8 mouse cellular contexts compared by ENCODE assay signal in the genomic region with DNA sequence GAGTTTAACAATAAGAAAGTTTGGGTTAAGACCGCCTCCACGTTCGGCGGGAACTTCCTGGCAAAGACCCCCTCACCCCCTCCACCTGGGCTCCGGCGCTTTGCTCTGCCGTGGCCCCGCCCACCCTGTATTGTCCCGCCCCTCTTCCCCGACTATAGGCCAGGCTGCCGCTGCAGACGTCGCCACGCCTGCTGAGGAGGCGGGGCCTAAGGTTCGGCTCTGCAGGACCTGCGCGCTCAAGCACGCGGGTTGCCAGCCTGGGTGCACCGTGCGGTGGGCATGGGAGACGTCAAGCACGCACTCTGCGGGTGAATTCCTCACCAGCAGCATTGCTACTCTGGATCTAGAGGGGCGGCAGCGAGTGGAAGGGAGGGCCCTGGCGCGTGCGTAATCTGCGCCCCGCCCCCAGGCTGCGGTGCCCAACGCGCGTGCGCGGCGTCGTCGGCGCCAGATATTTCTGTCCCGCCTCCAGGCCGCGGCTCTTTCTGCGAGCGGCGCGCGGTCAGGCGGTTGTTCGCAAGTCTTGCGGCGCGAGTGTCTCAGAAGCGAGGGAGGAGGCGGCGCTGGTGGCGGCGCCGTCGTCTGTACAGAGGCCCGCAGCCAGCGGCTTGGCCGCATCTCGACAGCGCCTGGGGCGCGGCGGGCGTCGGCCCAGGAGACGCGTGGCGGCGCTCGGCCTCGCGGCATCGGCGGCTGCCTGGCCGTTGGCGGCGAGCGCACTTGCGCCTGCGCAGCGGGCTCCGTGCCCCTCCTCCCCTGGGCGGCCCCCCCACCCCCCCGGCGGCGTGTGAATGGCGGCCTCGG. TPM values are rescaled to one million over a fixed set of nuclear protein-coding genes. Genes with fewer than 3 reads are reported as not detected.
A peak's percentile ranks its signal among the peaks of the same experiment; 100 is the strongest.
DNase-seq lines count a peak whose midpoint lies in the region; ATAC-seq lines count a peak whose summit lies in the region.

No protein-coding gene starts in this region.

- peaks cover 20% of the 10 kb centered on the region for H3K36me3 ChIP-seq in embryonic facial prominence, embryonic 11.5 days (replicated peaks; ENCODE audit: control insufficient read depth, insufficient read depth, low read depth, low read length)
- H3K36me3 ChIP-seq in limb, embryonic 10.5 days: peaks cover 44% of the 10 kb centered on the region
- peaks cover 37% of the 10 kb centered on the region for H3K36me3 ChIP-seq in midbrain, embryonic 12.5 days

- ATAC-seq in embryonic facial prominence, embryonic 11.5 days (replicated peaks; ENCODE audit: insufficient number of reproducible peaks, low FRiP score, low TSS enrichment, low read depth): peak; percentile 82
- ATAC-seq in midbrain, embryonic 12.5 days (ENCODE audit: low FRiP score, low read depth): peak; percentile 86

- WGBS in embryonic facial prominence, embryonic 11.5 days: under 1% methylated on average over 58 of the region's 95 CpGs
- under 1% methylated on average over 95 of the region's 95 CpGs for WGBS in limb, embryonic 10.5 days
- WGBS in midbrain, embryonic 12.5 days: under 1% methylated on average over 83 of the region's 95 CpGs

- peak overlapping the region; percentile 96 for H3K4me3 ChIP-seq in embryonic facial prominence, embryonic 11.5 days (ENCODE audit: low read depth, low read length)
- peak overlapping the region; percentile 99 for H3K4me3 ChIP-seq in limb, embryonic 10.5 days
- peak overlapping the region; percentile 73 for H3K4me3 ChIP-seq in midbrain, embryonic 12.5 days

- no peaks in the 10 kb centered on the region for H3K27me3 ChIP-seq in embryonic facial prominence, embryonic 11.5 days (ENCODE audit: control insufficient read depth, insufficient read depth, low read length)
- H3K27me3 ChIP-seq in limb, embryonic 10.5 days (ENCODE audit: low read depth, poor library complexity, severe bottlenecking): no peaks in the 10 kb centered on the region
- H3K27me3 ChIP-seq in midbrain, embryonic 12.5 days: no peaks in the 10 kb centered on the region

- H3K9ac ChIP-seq in embryonic facial prominence, embryonic 11.5 days (replicated peaks; ENCODE audit: low read length): peak overlapping the region; percentile 99
- peak overlapping the region; percentile 91 for H3K9ac ChIP-seq in midbrain, embryonic 12.5 days (replicated peaks)

- H3K4me2 ChIP-seq in embryonic facial prominence, embryonic 11.5 days (ENCODE audit: low read depth, low read length): peak overlapping the region; percentile 97
- H3K4me2 ChIP-seq in midbrain, embryonic 12.5 days (replicated peaks): peak overlapping the region; percentile 97

- peak; percentile 93 for DNase-seq in 3134 (ENCODE audit: extremely low read depth, insufficient read length, low spot score)
- DNase-seq in adrenal gland, postnatal 25 days: peak; percentile 92
- peak; percentile 97 for DNase-seq in embryonic facial prominence, embryonic 11.5 days (ENCODE audit: low spot score)
- DNase-seq in heart, adult 11 months: peak; percentile 99
- peak; percentile 91 for DNase-seq in kidney, adult 11 months
- peak; percentile 96 for DNase-seq in limb, embryonic 10.5 days (ENCODE audit: low spot score)
- DNase-seq in skeletal muscle tissue, adult 2 months (ENCODE audit: low read depth, low spot score): peak; percentile 87

- peak overlapping the region; percentile 100 for H3K27ac ChIP-seq in embryonic facial prominence, embryonic 11.5 days (replicated peaks; ENCODE audit: low read depth, low read length)
- peak overlapping the region; percentile 100 for H3K27ac ChIP-seq in limb, embryonic 10.5 days
- peak overlapping the region; percentile 98 for H3K27ac ChIP-seq in midbrain, embryonic 12.5 days (replicated peaks)

- H3K9me3 ChIP-seq in embryonic facial prominence, embryonic 11.5 days (replicated peaks; ENCODE audit: control insufficient read depth, low read length): no peaks in the 10 kb centered on the region
- H3K9me3 ChIP-seq in limb, embryonic 10.5 days (replicated peaks): no peaks in the 10 kb centered on the region
- no peaks in the 10 kb centered on the region for H3K9me3 ChIP-seq in midbrain, embryonic 12.5 days

- H3K4me1 ChIP-seq in embryonic facial prominence, embryonic 11.5 days (ENCODE audit: control insufficient read depth, insufficient read depth, low read length): no peaks in the 10 kb centered on the region; the same call in 1 of the 2 replicates
- H3K4me1 ChIP-seq in limb, embryonic 10.5 days: peaks cover 28% of the 10 kb centered on the region
- H3K4me1 ChIP-seq in midbrain, embryonic 12.5 days: peaks cover 28% of the 10 kb centered on the region

RNA-seq across cellular contexts. Expression of gene Chmp2a, which starts 10.5 kb away (rescaled TPM):
- total RNA-seq in adrenal gland, postnatal 25 days (2021): 218 and 223 TPM in 2 replicates
- 107 and 116 TPM in 2 replicates for polyA plus RNA-seq in embryonic facial prominence, embryonic 11.5 days (2014; fragmentation: Nextera tagmentation; extraction: Ambion mirVana)
- polyA plus RNA-seq in limb, embryonic 10.5 days (2016; fragmentation: Nextera tagmentation; extraction: Ambion mirVana): 79.6 and 84.2 TPM in 2 replicates
- 139 and 150 TPM in 2 replicates for polyA plus RNA-seq in midbrain, embryonic 12.5 days (2016; fragmentation: Nextera tagmentation; extraction: Ambion mirVana)

RNA-seq across cellular contexts. Expression of gene Ube2m, which starts 13.9 kb away (rescaled TPM):
- 170 and 192 TPM in 2 replicates for total RNA-seq in adrenal gland, postnatal 25 days (2021)
- polyA plus RNA-seq in embryonic facial prominence, embryonic 11.5 days (2014; fragmentation: Nextera tagmentation; extraction: Ambion mirVana): 172 and 177 TPM in 2 replicates
- polyA plus RNA-seq in limb, embryonic 10.5 days (2016; fragmentation: Nextera tagmentation; extraction: Ambion mirVana): 182 and 208 TPM in 2 replicates
- 143 and 149 TPM in 2 replicates for polyA plus RNA-seq in midbrain, embryonic 12.5 days (2016; fragmentation: Nextera tagmentation; extraction: Ambion mirVana)

RNA-seq across cellular contexts. Expression of gene Zbtb45, which starts 14.3 kb away (rescaled TPM):
- 15.3 and 16.1 TPM in 2 replicates for total RNA-seq in adrenal gland, postnatal 25 days (2021)
- polyA plus RNA-seq in embryonic facial prominence, embryonic 11.5 days (2014; fragmentation: Nextera tagmentation; extraction: Ambion mirVana): 22.6 and 22.9 TPM in 2 replicates
- 29.1 and 31.8 TPM in 2 replicates for polyA plus RNA-seq in limb, embryonic 10.5 days (2016; fragmentation: Nextera tagmentation; extraction: Ambion mirVana)
- 36.6 and 37.1 TPM in 2 replicates for polyA plus RNA-seq in midbrain, embryonic 12.5 days (2016; fragmentation: Nextera tagmentation; extraction: Ambion mirVana)

RNA-seq across cellular contexts. Expression of gene Trim28, which starts 25.2 kb away (rescaled TPM):
- 273 and 297 TPM in 2 replicates for total RNA-seq in adrenal gland, postnatal 25 days (2021)
- 525 and 526 TPM in 2 replicates for polyA plus RNA-seq in embryonic facial prominence, embryonic 11.5 days (2014; fragmentation: Nextera tagmentation; extraction: Ambion mirVana)
- 561 and 585 TPM in 2 replicates for polyA plus RNA-seq in limb, embryonic 10.5 days (2016; fragmentation: Nextera tagmentation; extraction: Ambion mirVana)
- polyA plus RNA-seq in midbrain, embryonic 12.5 days (2016; fragmentation: Nextera tagmentation; extraction: Ambion mirVana): 376 and 420 TPM in 2 replicates

RNA-seq across cellular contexts. Expression of gene Slc27a5, which starts 26.1 kb away (rescaled TPM):
- total RNA-seq in adrenal gland, postnatal 25 days (2021): 6.2 TPM in 1 of 2 replicates, not detected in the other
- not detected in 2 replicates for polyA plus RNA-seq in embryonic facial prominence, embryonic 11.5 days (2014; fragmentation: Nextera tagmentation; extraction: Ambion mirVana)
- polyA plus RNA-seq in limb, embryonic 10.5 days (2016; fragmentation: Nextera tagmentation; extraction: Ambion mirVana): not detected in 2 replicates
- 0.13 TPM in 1 of 2 replicates, not detected in the other for polyA plus RNA-seq in midbrain, embryonic 12.5 days (2016; fragmentation: Nextera tagmentation; extraction: Ambion mirVana)

Comparison
In these comparisons a context has a peak if more than half of its experiments do, and no peak if none do; other contexts are left out.
1. Peak in every context shown above with its lines: DNase-seq, ATAC-seq, H3K4me3 ChIP-seq and H3K27ac ChIP-seq.